Mouse (Mus musculus): Measurements from ENCODE around the gene Olfr1275. TPM values are rescaled to one million over a fixed set of nuclear protein-coding genes. Genes with fewer than 3 reads are reported as not detected.

Olfr1275 gene
- polyA plus RNA-seq (2015; fragmentation: Nextera tagmentation; extraction: Ambion mirVana): not detected in 2 replicates

GRCm38 (mm10) chr2:111235186-111235585, at the start of gene Olfr1275:
Gene Olfr1275, minus strand, starts transcription at chr2:111235286.
- no peak for TF ChIP-seq CTCF (IDR thresholded peaks at IDR 0.05; ENCODE audit: low read depth)
- H3K9me3 ChIP-seq (replicated peaks; ENCODE audit: low read length): no peaks in the 10 kb centered on the region
- ATAC-seq (replicated peaks; ENCODE audit: low FRiP score, low read depth) (no peak), DNase-seq (ENCODE audit: low spot score) (no peak)
- H3K4me3 ChIP-seq (replicated peaks; ENCODE audit: low read depth, low read length): no peak within 1 kb of the TSS
- H3K27ac ChIP-seq: no peak within 1 kb of the TSS
- H3K9ac ChIP-seq (ENCODE audit: low read depth, low read length): no peak within 1 kb of the TSS
- H3K4me2 ChIP-seq (ENCODE audit: low read length): no peak within 1 kb of the TSS
- H3K4me1 ChIP-seq (replicated peaks; ENCODE audit: insufficient read depth, low read length): no peaks in the 10 kb centered on the region
- WGBS: 81% methylated on average over 1 of the region's 1 CpGs
- H3K27me3 ChIP-seq (ENCODE audit: insufficient read depth, low read length): no peaks in the 10 kb centered on the region
- H3K36me3 ChIP-seq (ENCODE audit: insufficient read depth, low read length): no peaks in the 10 kb centered on the region

- Histone ChIP-seq H3K4me2 (ENCODE audit: low read length) (no peak within 1 kb of the TSS), H3K4me1 (replicated peaks; ENCODE audit: insufficient read depth, low read length) (no peaks in the 10 kb centered on the region), H3K9me3 (replicated peaks; ENCODE audit: low read length) (no peaks in the 10 kb centered on the region), H3K27ac (no peak within 1 kb of the TSS), H3K27me3 (ENCODE audit: insufficient read depth, low read length) (no peaks in the 10 kb centered on the region), H3K36me3 (ENCODE audit: insufficient read depth, low read length) (no peaks in the 10 kb centered on the region), H3K9ac (ENCODE audit: low read depth, low read length) (no peak within 1 kb of the TSS), H3K4me3 (replicated peaks; ENCODE audit: low read depth, low read length) (no peak within 1 kb of the TSS)
- ATAC-seq (replicated peaks; ENCODE audit: low FRiP score, low read depth) (no peak), DNase-seq (ENCODE audit: low spot score) (no peak)
- no peak for TF ChIP-seq CTCF (IDR thresholded peaks at IDR 0.05; ENCODE audit: low read depth)
- WGBS: 64% methylated on average over 2 of the region's 2 CpGs
Measured at GRCm38 (mm10) chr2:111274006-111274405, 38.9 kb upstream of the Olfr1275 start, which contains the start of gene Olfr1277. Gene Olfr1277, minus strand, starts transcription at chr2:111274106.

GRCm38 (mm10) chr2:111254216-111254615, 19.1 kb upstream of the Olfr1275 start, which contains the start of gene Olfr1276:
Gene Olfr1276, plus strand, starts transcription at chr2:111254516.
- no peak within 1 kb of the TSS for H3K9ac ChIP-seq (ENCODE audit: low read depth, low read length)
- no peaks in the 10 kb centered on the region for H3K9me3 ChIP-seq (replicated peaks; ENCODE audit: low read length)
- no peak within 1 kb of the TSS for H3K27ac ChIP-seq
- ATAC-seq (replicated peaks; ENCODE audit: low FRiP score, low read depth) (no peak), DNase-seq (ENCODE audit: low spot score) (no peak)
- no peaks in the 10 kb centered on the region for H3K36me3 ChIP-seq (ENCODE audit: insufficient read depth, low read length)
- H3K4me3 ChIP-seq (replicated peaks; ENCODE audit: low read depth, low read length): no peak within 1 kb of the TSS
- no peak for TF ChIP-seq CTCF (IDR thresholded peaks at IDR 0.05; ENCODE audit: low read depth)
- no peaks in the 10 kb centered on the region for H3K27me3 ChIP-seq (ENCODE audit: insufficient read depth, low read length)
- H3K4me2 ChIP-seq (ENCODE audit: low read length): no peak within 1 kb of the TSS
- H3K4me1 ChIP-seq (replicated peaks; ENCODE audit: insufficient read depth, low read length): no peaks in the 10 kb centered on the region

GRCm38 (mm10) chr2:111229502-111229901, 5.6 kb downstream of the Olfr1275 start, which contains the start of gene 4930430A15Rik:
Gene 4930430A15Rik, minus strand, starts transcription at chr2:111229602.
- TF ChIP-seq CTCF (IDR thresholded peaks at IDR 0.05; ENCODE audit: low read depth): no peak
- Histone ChIP-seq H3K4me3 (replicated peaks; ENCODE audit: low read depth, low read length) (no peak within 1 kb of the TSS), H3K36me3 (ENCODE audit: insufficient read depth, low read length) (no peaks in the 10 kb centered on the region), H3K4me2 (ENCODE audit: low read length) (no peak within 1 kb of the TSS), H3K9me3 (replicated peaks; ENCODE audit: low read length) (no peaks in the 10 kb centered on the region), H3K27me3 (ENCODE audit: insufficient read depth, low read length) (no peaks in the 10 kb centered on the region), H3K4me1 (replicated peaks; ENCODE audit: insufficient read depth, low read length) (no peaks in the 10 kb centered on the region), H3K9ac (ENCODE audit: low read depth, low read length) (no peak within 1 kb of the TSS), H3K27ac (no peak within 1 kb of the TSS)
- 81% methylated on average over 6 of the region's 6 CpGs for WGBS
- no peak for ATAC-seq (replicated peaks; ENCODE audit: low FRiP score, low read depth)
- DNase-seq (ENCODE audit: low spot score): no peak

- no peak overlapping the region for H3K27ac ChIP-seq
- ATAC-seq (replicated peaks; ENCODE audit: low FRiP score, low read depth) (no peak), DNase-seq (ENCODE audit: low spot score) (no peak)
- H3K36me3 ChIP-seq (ENCODE audit: insufficient read depth, low read length): no peaks in the 10 kb centered on the region
- H3K4me2 ChIP-seq (ENCODE audit: low read length): no peak overlapping the region
- H3K4me1 ChIP-seq (replicated peaks; ENCODE audit: insufficient read depth, low read length): no peaks in the 10 kb centered on the region
- no peak overlapping the region for H3K4me3 ChIP-seq (replicated peaks; ENCODE audit: low read depth, low read length)
- H3K9ac ChIP-seq (ENCODE audit: low read depth, low read length): no peak overlapping the region
- no peak for TF ChIP-seq CTCF (IDR thresholded peaks at IDR 0.05; ENCODE audit: low read depth)
- 93% methylated on average over 11 of the region's 11 CpGs for WGBS
- H3K9me3 ChIP-seq (replicated peaks; ENCODE audit: low read length): no peaks in the 10 kb centered on the region
- no peaks in the 10 kb centered on the region for H3K27me3 ChIP-seq (ENCODE audit: insufficient read depth, low read length)
Measured at GRCm38 (mm10) chr2:111182068-111182467, 53.0 kb downstream of the Olfr1275 start.

Other genes starting within 250 kb of the Olfr1275 start
- not detected in 2 replicates for gene Gm13941, start 129.3 kb downstream of the Olfr1275 start, polyA plus RNA-seq (2015; fragmentation: Nextera tagmentation; extraction: Ambion mirVana)
- gene Gm15130, start 82.3 kb downstream of the Olfr1275 start, polyA plus RNA-seq (2015; fragmentation: Nextera tagmentation; extraction: Ambion mirVana): not detected in 2 replicates
- gene 4930430A15Rik, start 5.7 kb downstream of the Olfr1275 start, polyA plus RNA-seq (2015; fragmentation: Nextera tagmentation; extraction: Ambion mirVana): not detected in 2 replicates
- gene Olfr1276, start 19.2 kb upstream of the Olfr1275 start, polyA plus RNA-seq (2015; fragmentation: Nextera tagmentation; extraction: Ambion mirVana): not detected in 2 replicates
- gene Olfr1277, start 38.8 kb upstream of the Olfr1275 start, polyA plus RNA-seq (2015; fragmentation: Nextera tagmentation; extraction: Ambion mirVana): not detected in 2 replicates
- gene Olfr1278, start 54.9 kb upstream of the Olfr1275 start, polyA plus RNA-seq (2015; fragmentation: Nextera tagmentation; extraction: Ambion mirVana): not detected in 2 replicates
- not detected in 2 replicates for gene Olfr1279, start 65.3 kb upstream of the Olfr1275 start, polyA plus RNA-seq (2015; fragmentation: Nextera tagmentation; extraction: Ambion mirVana)
- gene Olfr1280, start 78.7 kb upstream of the Olfr1275 start, polyA plus RNA-seq (2015; fragmentation: Nextera tagmentation; extraction: Ambion mirVana): not detected in 2 replicates
- not detected in 2 replicates for gene Olfr1281, start 91.2 kb upstream of the Olfr1275 start, polyA plus RNA-seq (2015; fragmentation: Nextera tagmentation; extraction: Ambion mirVana)
- gene Olfr1282, start 100.8 kb upstream of the Olfr1275 start, polyA plus RNA-seq (2015; fragmentation: Nextera tagmentation; extraction: Ambion mirVana): not detected in 2 replicates
- gene Olfr1283, start 131.5 kb upstream of the Olfr1275 start, polyA plus RNA-seq (2015; fragmentation: Nextera tagmentation; extraction: Ambion mirVana): not detected in 2 replicates
- not detected in 2 replicates for gene Olfr1284, start 140.2 kb upstream of the Olfr1275 start, polyA plus RNA-seq (2015; fragmentation: Nextera tagmentation; extraction: Ambion mirVana)
- not detected in 2 replicates for gene Olfr1286, start 187.8 kb upstream of the Olfr1275 start, polyA plus RNA-seq (2015; fragmentation: Nextera tagmentation; extraction: Ambion mirVana)
- gene Olfr1287, start 213.9 kb upstream of the Olfr1275 start, polyA plus RNA-seq (2015; fragmentation: Nextera tagmentation; extraction: Ambion mirVana): not detected in 2 replicates
- gene Olfr1288, start 238.8 kb upstream of the Olfr1275 start, polyA plus RNA-seq (2015; fragmentation: Nextera tagmentation; extraction: Ambion mirVana): not detected in 2 replicates
- gene Olfr1289, start 245.5 kb upstream of the Olfr1275 start, polyA plus RNA-seq (2015; fragmentation: Nextera tagmentation; extraction: Ambion mirVana): not detected in 2 replicates

Measured in kidney, postnatal 0 days (tissue).